Mouse (Mus musculus) adrenal gland, adult (tissue): ENCODE results near the gene Gm42674.

Experiments
- DNase-seq, 2 experiments: peaks; one replicate each; pipeline ENCODE4 v3.0.0; 2022 to 2023; ENCODE audit warnings: low spot score in 1 of 2; ENCODE audit not compliant: inconsistent age in 2 of 2

The Gm42674 gene

GRCm38 (mm10) chr3:90597736-90598135 is 4.0 kb upstream of the Gm42674 start:
- DNase-seq = no peak

GRCm38 (mm10) chr3:90598212-90598611 is 3.5 kb upstream of the Gm42674 start:
- no peak for DNase-seq

- no peak for DNase-seq
Observed at GRCm38 (mm10) chr3:90599401-90599800, 2.3 kb upstream of the Gm42674 start.

- no peak for DNase-seq
Observed at GRCm38 (mm10) chr3:90600036-90600435, 1.7 kb upstream of the Gm42674 start.

- peak in 1 of 2 experiments; percentile 64 for DNase-seq
Observed at GRCm38 (mm10) chr3:90600458-90601195, 1.1 kb upstream of the Gm42674 start.

- DNase-seq = peak in 1 of 2 experiments; percentile 41
Observed at GRCm38 (mm10) chr3:90603623-90604022, 1.9 kb downstream of the Gm42674 start, which contains the start of gene S100a4. Gene S100a4 (plus strand): TSS chr3:90603771.

- DNase-seq = peak; percentile 87 to 94
Observed at GRCm38 (mm10) chr3:90604416-90604815, 2.7 kb downstream of the Gm42674 start.

GRCm38 (mm10) chr3:90605049-90605448 is 3.3 kb downstream of the Gm42674 start:
- DNase-seq = no peak

- DNase-seq = peak in 1 of 2 experiments; percentile 20
Observed at GRCm38 (mm10) chr3:90605736-90606135, 4.0 kb downstream of the Gm42674 start.

- no peak for DNase-seq
Observed at GRCm38 (mm10) chr3:90606185-90606584, 4.5 kb downstream of the Gm42674 start.

GRCm38 (mm10) chr3:90607361-90607760 is 5.7 kb downstream of the Gm42674 start:
- no peak for DNase-seq

GRCm38 (mm10) chr3:90608223-90608622 is 6.5 kb downstream of the Gm42674 start, which contains the start of gene S100a5:
Gene S100a5 (plus strand): TSS chr3:90608523.
- DNase-seq = no peak

GRCm38 (mm10) chr3:90609102-90609501 is 7.4 kb downstream of the Gm42674 start:
- no peak for DNase-seq

GRCm38 (mm10) chr3:90611494-90611893 is 9.8 kb downstream of the Gm42674 start:
- no peak for DNase-seq

GRCm38 (mm10) chr3:90612061-90612460 is 10.4 kb downstream of the Gm42674 start:
- no peak for DNase-seq

- DNase-seq = peak; percentile 57 to 77
Observed at GRCm38 (mm10) chr3:90612728-90613291, 11.1 kb downstream of the Gm42674 start, which contains the start of gene S100a6. Gene S100a6 (plus strand): TSS chr3:90612882.

GRCm38 (mm10) chr3:90613461-90614147 is 11.9 kb downstream of the Gm42674 start:
- DNase-seq = peak in 1 of 2 experiments; percentile 39

- DNase-seq = no peak
Observed at GRCm38 (mm10) chr3:90614148-90614530, 12.4 kb downstream of the Gm42674 start.

GRCm38 (mm10) chr3:90614611-90615251 is 13.0 kb downstream of the Gm42674 start:
- DNase-seq = no peak

- DNase-seq = peak; percentile 77 to 92
Observed at GRCm38 (mm10) chr3:90615415-90615814, 13.7 kb downstream of the Gm42674 start.

GRCm38 (mm10) chr3:90615911-90616310 is 14.2 kb downstream of the Gm42674 start:
- DNase-seq = no peak
